Mouse (Mus musculus) stomach, embryonic 14.5 days (tissue): Measurements from ENCODE around the gene Abcd3. TPM values are rescaled to one million over a fixed set of nuclear protein-coding genes. Genes with fewer than 3 reads are reported as not detected.

ENCODE experiments used
- ATAC-seq: fragments of 200-750 bp; cut with Nextera tagmentation; 2 replicates; pipeline ENCODE4 v1.8.0; 2017; ENCODE audit warnings: low read depth, moderate TSS enrichment; ENCODE audit not compliant: insufficient number of reproducible peaks, insufficient read depth, low FRiP score
- H3K27ac ChIP-seq: fragments of 300-500 bp; sonication (generic); 2 replicates; pipeline ENCODE4 v1.5.1; 2014; ENCODE audit warnings: mild to moderate bottlenecking, low read length, moderate library complexity, mixed read lengths
- H3K27me3 ChIP-seq: fragments of 300-500 bp; sonication (generic); 2 replicates; pipeline ENCODE4 v1.6.1; 2014; ENCODE audit warnings: low read length, control low read depth, mixed read lengths; ENCODE audit not compliant: control insufficient read depth, insufficient read depth
- H3K36me3 ChIP-seq: fragments of 300-500 bp; sonication (generic); 2 replicates; pipeline ENCODE4 v1.6.1; 2014; ENCODE audit warnings: mild to moderate bottlenecking, control low read depth, low read length, moderate library complexity, mixed read lengths; ENCODE audit not compliant: control insufficient read depth, insufficient read depth
- H3K4me1 ChIP-seq: fragments of 300-500 bp; sonication (generic); 2 replicates; pipeline ENCODE4 v1.6.1; 2014; ENCODE audit warnings: low read length, control low read depth, mixed read lengths; ENCODE audit not compliant: control insufficient read depth, insufficient read depth
- H3K4me2 ChIP-seq: fragments of 300-500 bp; sonication (generic); replicated peaks from 2 replicates; pipeline ENCODE4 v1.6.1; 2014; ENCODE audit warnings: low read depth, low read length, control low read depth
- H3K4me3 ChIP-seq: fragments of 300-500 bp; sonication (generic); 2 replicates; pipeline ENCODE4 v1.5.1; 2014; ENCODE audit warnings: low read depth, low read length, control low read depth
- H3K9ac ChIP-seq: fragments of 300-500 bp; sonication (generic); replicated peaks from 2 replicates; pipeline ENCODE4 v1.6.1; 2014; ENCODE audit warnings: low read depth, mild to moderate bottlenecking, control low read depth, low read length, moderate library complexity, mixed read lengths
- H3K9me3 ChIP-seq: fragments of 300-500 bp; sonication (generic); 2 replicates; pipeline ENCODE4 v1.6.1; 2016; ENCODE audit warnings: low read depth, low read length, control low read depth; ENCODE audit not compliant: control insufficient read depth
- WGBS: fragments of 180-500 bp; shearing (Covaris S2); extraction: QIAGEN DNeasy Blood & Tissue Kit; methylation state at CpG from one replicate; pipeline ENCODE4 v1.1.7; 2014; 5-methylcytosine and 5-hydroxymethylcytosine counted together
- polyA plus RNA-seq: library from polyadenylated mRNA; unstranded; fragments of >200 nt; fragmentation: Nextera tagmentation; extraction: Ambion mirVana; gene quantifications from 2 replicates; pipeline ENCODE4 v1.2.1, GENCODE M21; 2014

Abcd3 gene
- polyA plus RNA-seq, 1 experiment from 2014 or later: 86.2 TPM

GRCm38 (mm10) chr3:121824319-121824718 is 9.2 kb upstream of the Abcd3 start:
- no peak overlapping the region for H3K4me3 ChIP-seq
- peaks cover 4% of the 10 kb centered on the region; the same call in 1 of the 2 replicates for H3K4me1 ChIP-seq
- no peak overlapping the region for H3K4me2 ChIP-seq
- H3K9me3 ChIP-seq: no peaks in the 10 kb centered on the region; the same call in 1 of the 2 replicates
- H3K27me3 ChIP-seq: no peaks in the 10 kb centered on the region
- no peak for ATAC-seq
- H3K27ac ChIP-seq: no peak overlapping the region
- H3K9ac ChIP-seq: no peak overlapping the region
- WGBS: 88% methylated on average over 1 of the region's 1 CpGs
- H3K36me3 ChIP-seq: no peaks in the 10 kb centered on the region

- Histone ChIP-seq H3K9me3 (no peaks in the 10 kb centered on the region; the same call in 1 of the 2 replicates), H3K36me3 (no peaks in the 10 kb centered on the region), H3K9ac (no peak overlapping the region), H3K27ac (no peak overlapping the region), H3K4me2 (no peak overlapping the region), H3K4me3 (no peak overlapping the region), H3K27me3 (no peaks in the 10 kb centered on the region), H3K4me1 (peaks cover 4% of the 10 kb centered on the region; the same call in 1 of the 2 replicates)
- WGBS: 76% methylated on average over 5 of the region's 5 CpGs
- ATAC-seq: no peak
Measured at GRCm38 (mm10) chr3:121822643-121823042, 7.5 kb upstream of the Abcd3 start.

- peak; percentile 66 for ATAC-seq
- H3K4me1 ChIP-seq: peaks cover 4% of the 10 kb centered on the region; the same call in 1 of the 2 replicates
- no peak overlapping the region for H3K27ac ChIP-seq
- H3K36me3 ChIP-seq: no peaks in the 10 kb centered on the region
- H3K4me2 ChIP-seq: no peak overlapping the region
- no peaks in the 10 kb centered on the region for H3K27me3 ChIP-seq
- WGBS: 56% methylated on average over 8 of the region's 8 CpGs
- H3K4me3 ChIP-seq: no peak overlapping the region
- H3K9me3 ChIP-seq: no peaks in the 10 kb centered on the region
- H3K9ac ChIP-seq: no peak overlapping the region
Measured at GRCm38 (mm10) chr3:121821559-121822143, 6.5 kb upstream of the Abcd3 start.

GRCm38 (mm10) chr3:121819693-121820200 is 4.6 kb upstream of the Abcd3 start:
- H3K27ac ChIP-seq: peak overlapping the region; percentile 18; the same call in 1 of the 2 replicates
- no peak overlapping the region for H3K4me2 ChIP-seq
- H3K9me3 ChIP-seq: no peaks in the 10 kb centered on the region
- no peaks in the 10 kb centered on the region for H3K27me3 ChIP-seq
- ATAC-seq: no peak
- WGBS: 77% methylated on average over 3 of the region's 3 CpGs
- H3K4me3 ChIP-seq: no peak overlapping the region
- H3K36me3 ChIP-seq: no peaks in the 10 kb centered on the region
- no peak overlapping the region for H3K9ac ChIP-seq
- H3K4me1 ChIP-seq: peaks cover 4% of the 10 kb centered on the region; the same call in 1 of the 2 replicates

GRCm38 (mm10) chr3:121818736-121819396 is 3.8 kb upstream of the Abcd3 start:
- WGBS: 78% methylated on average over 10 of the region's 10 CpGs
- Histone ChIP-seq H3K4me1 (peaks cover 4% of the 10 kb centered on the region), H3K27me3 (no peaks in the 10 kb centered on the region), H3K4me2 (no peak overlapping the region), H3K9me3 (no peaks in the 10 kb centered on the region), H3K36me3 (no peaks in the 10 kb centered on the region), H3K27ac (no peak overlapping the region), H3K9ac (no peak overlapping the region), H3K4me3 (no peak overlapping the region)
- no peak for ATAC-seq

GRCm38 (mm10) chr3:121815549-121816235 is 590 bp upstream of the Abcd3 start:
- WGBS: 12% methylated on average over 16 of the region's 16 CpGs
- Histone ChIP-seq H3K36me3 (no peaks in the 10 kb centered on the region), H3K4me3 (peak overlapping the region; percentile 75), H3K27ac (peak overlapping the region; percentile 98), H3K4me1 (peaks cover 4% of the 10 kb centered on the region), H3K4me2 (peak overlapping the region; percentile 60), H3K27me3 (no peaks in the 10 kb centered on the region), H3K9ac (peak overlapping the region; percentile 89), H3K9me3 (no peaks in the 10 kb centered on the region)
- ATAC-seq: no peak

- H3K9me3 ChIP-seq: no peaks in the 10 kb centered on the region
- H3K4me1 ChIP-seq: no peaks in the 10 kb centered on the region; the same call in 1 of the 2 replicates
- under 1% methylated on average over 24 of the region's 28 CpGs for WGBS
- peak overlapping the region; percentile 60 for H3K4me2 ChIP-seq
- H3K36me3 ChIP-seq: no peaks in the 10 kb centered on the region
- no peaks in the 10 kb centered on the region for H3K27me3 ChIP-seq
- peak overlapping the region; percentile 89 for H3K9ac ChIP-seq
- H3K27ac ChIP-seq: peak overlapping the region; percentile 98
- H3K4me3 ChIP-seq: peak overlapping the region; percentile 75
- no peak for ATAC-seq
Measured at GRCm38 (mm10) chr3:121814413-121814864, 663 bp downstream of the Abcd3 start.

GRCm38 (mm10) chr3:121813834-121814233 is 1.3 kb downstream of the Abcd3 start:
- peak overlapping the region; percentile 89 for H3K9ac ChIP-seq

More at GRCm38 (mm10) chr3:121813834-121814233, 1.3 kb downstream of the Abcd3 start:
- Histone ChIP-seq H3K27ac (no peak overlapping the region; the same call in 1 of the 2 replicates), H3K36me3 (no peaks in the 10 kb centered on the region), H3K27me3 (no peaks in the 10 kb centered on the region), H3K4me1 (no peaks in the 10 kb centered on the region; the same call in 1 of the 2 replicates), H3K4me2 (peak overlapping the region; percentile 60), H3K9me3 (no peaks in the 10 kb centered on the region), H3K4me3 (peak overlapping the region; percentile 75)
- no peak for ATAC-seq
- WGBS: 60% methylated on average over 5 of the region's 5 CpGs
